14 mouse cellular contexts compared by ENCODE assay signal in the genomic region with DNA sequence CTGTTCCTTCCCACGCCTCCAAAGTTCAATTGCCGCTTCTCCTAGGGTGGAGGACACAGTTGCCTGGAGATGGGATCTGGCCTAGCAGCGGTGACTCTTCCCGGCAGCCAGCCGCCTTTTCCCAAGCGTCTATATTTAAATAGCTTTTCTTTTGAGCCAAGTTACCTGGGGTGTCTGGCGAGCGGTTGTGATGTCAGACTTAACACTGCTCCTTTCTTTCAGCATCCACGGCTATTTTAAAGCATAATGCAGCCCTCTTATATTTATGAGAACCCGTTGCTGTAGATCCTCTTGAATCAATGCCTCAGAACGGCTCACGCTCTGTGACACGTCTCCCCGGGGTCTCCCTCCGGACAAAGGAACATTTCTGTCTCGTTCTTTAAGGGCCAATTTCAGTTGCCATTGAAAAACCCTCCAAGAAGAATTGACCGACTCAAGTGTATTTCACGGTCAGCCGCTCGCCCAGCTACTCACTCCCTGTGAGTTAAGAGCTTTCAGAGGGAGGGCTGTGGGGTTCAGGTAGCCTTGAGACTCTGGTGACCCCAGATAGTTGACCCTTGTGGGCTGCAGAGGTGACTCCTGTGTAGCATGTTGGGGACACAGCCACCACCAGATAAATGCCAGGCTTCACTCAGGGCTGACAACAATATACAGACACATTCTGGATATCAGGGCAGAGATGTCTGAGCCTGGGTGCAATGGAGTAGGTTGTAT. TPM values are rescaled to one million over a fixed set of nuclear protein-coding genes. Genes with fewer than 3 reads are reported as not detected.
DNase-seq lines count a peak whose midpoint lies in the region; ATAC-seq lines count a peak whose summit lies in the region.
"Had no signal": no experiment of that assay in that cellular context is flagged by ENCODE, and none has a peak within 500 bp of the region (broad histone marks: within the 10 kb centered on the region; RNA-seq: fewer than 3 reads in every experiment).

No protein-coding gene starts in this region.

- no peak overlapping the region for H3K4me2 ChIP-seq in neural tube, embryonic 11.5 days (ENCODE audit: low read depth)
- peak overlapping the region; percentile 8; the same call in 1 of the 2 replicates for H3K4me2 ChIP-seq in hindbrain, embryonic 12.5 days (replicated peaks)
- H3K4me2 ChIP-seq in midbrain, embryonic 15.5 days = peak overlapping the region; percentile 21; the same call in 1 of the 2 replicates

- no peak overlapping the region for H3K4me3 ChIP-seq in neural tube, embryonic 11.5 days (ENCODE audit: low read depth, low read length)
- no peak overlapping the region for H3K4me3 ChIP-seq in hindbrain, embryonic 12.5 days
- no peak overlapping the region for H3K4me3 ChIP-seq in midbrain, embryonic 15.5 days
- H3K4me3 ChIP-seq: layer of hippocampus, adult 2 months had no signal

- DNase-seq in neural tube, embryonic 11.5 days (ENCODE audit: low spot score) = peak; percentile 64
- no peak for DNase-seq in neural tube, embryonic 10.5 days (ENCODE audit: extremely low spot score, low spot score)
- no peak for DNase-seq in urinary bladder, postnatal 14 days (ENCODE audit: low spot score)
- DNase-seq in lung, postnatal 14 days = no peak
- no peak for DNase-seq in gastrocnemius, postnatal 4 days (ENCODE audit: low spot score in 2 of 2)
- no peak for DNase-seq in heart, adult 9 months (ENCODE audit: low spot score in 2 of 2)
- DNase-seq: gastrocnemius, postnatal 25 days; liver, postnatal 0 days had no signal

- peak overlapping the region; percentile 47; the same call in 1 of the 2 replicates for H3K27ac ChIP-seq in neural tube, embryonic 11.5 days (ENCODE audit: low read depth, low read length)
- H3K27ac ChIP-seq in hindbrain, embryonic 12.5 days = peak overlapping the region; percentile 70
- H3K27ac ChIP-seq in midbrain, embryonic 15.5 days = no peak overlapping the region
- H3K27ac ChIP-seq: layer of hippocampus, adult 2 months had no signal

- no peaks in the 10 kb centered on the region for H3K9me3 ChIP-seq in neural tube, embryonic 11.5 days (ENCODE audit: control insufficient read depth, low read length)
- no peaks in the 10 kb centered on the region for H3K9me3 ChIP-seq in hindbrain, embryonic 12.5 days (replicated peaks)
- H3K9me3 ChIP-seq in midbrain, embryonic 15.5 days = no peaks in the 10 kb centered on the region

- 35% methylated on average over 20 of the region's 20 CpGs for WGBS in neural tube, embryonic 11.5 days
- 27% methylated on average over 20 of the region's 20 CpGs for WGBS in hindbrain, embryonic 12.5 days
- WGBS in midbrain, embryonic 15.5 days = 12% methylated on average over 20 of the region's 20 CpGs

- ATAC-seq in neural tube, embryonic 11.5 days (ENCODE audit: insufficient read depth, low FRiP score, low TSS enrichment) = peak; percentile 74
- ATAC-seq in hindbrain, embryonic 12.5 days (ENCODE audit: low FRiP score) = peak; percentile 68
- no peak; the same call in 1 of the 2 replicates for ATAC-seq in midbrain, embryonic 15.5 days (replicated peaks)
- ATAC-seq: intestine, postnatal 0 days; liver, postnatal 0 days had no signal

- no peaks in the 10 kb centered on the region for H3K27me3 ChIP-seq in neural tube, embryonic 11.5 days (ENCODE audit: control insufficient read depth, insufficient read depth, low read length)
- H3K27me3 ChIP-seq in hindbrain, embryonic 12.5 days = no peaks in the 10 kb centered on the region
- H3K27me3 ChIP-seq in midbrain, embryonic 15.5 days (replicated peaks) = peaks cover 7% of the 10 kb centered on the region; the same call in 1 of the 2 replicates

- H3K4me1 ChIP-seq in neural tube, embryonic 11.5 days (ENCODE audit: control insufficient read depth, insufficient read depth, low read length) = peaks cover 6% of the 10 kb centered on the region; the same call in 1 of the 2 replicates
- peaks cover 31% of the 10 kb centered on the region for H3K4me1 ChIP-seq in hindbrain, embryonic 12.5 days
- H3K4me1 ChIP-seq in midbrain, embryonic 15.5 days = peaks cover 30% of the 10 kb centered on the region; the same call in 1 of the 2 replicates

- no peaks in the 10 kb centered on the region for H3K36me3 ChIP-seq in neural tube, embryonic 11.5 days (ENCODE audit: control insufficient read depth, insufficient read depth, low read length)
- H3K36me3 ChIP-seq in hindbrain, embryonic 12.5 days = no peaks in the 10 kb centered on the region
- no peaks in the 10 kb centered on the region for H3K36me3 ChIP-seq in midbrain, embryonic 15.5 days (replicated peaks)

- H3K9ac ChIP-seq in neural tube, embryonic 11.5 days (ENCODE audit: low read length) = no peak overlapping the region
- no peak overlapping the region for H3K9ac ChIP-seq in hindbrain, embryonic 12.5 days
- H3K9ac ChIP-seq in midbrain, embryonic 15.5 days = no peak overlapping the region
- H3K9ac ChIP-seq: liver, postnatal 0 days had no signal

RNA-seq across cellular contexts. Expression of a gene that starts 8.3 kb away (rescaled TPM):
- polyA plus RNA-seq in neural tube, embryonic 11.5 days (2014; fragmentation: Nextera tagmentation; extraction: Ambion mirVana) = 1.8 and 2.8 TPM in 2 replicates
- polyA plus RNA-seq in hindbrain, embryonic 12.5 days (2016; fragmentation: Nextera tagmentation; extraction: Ambion mirVana) = 0.50 and 1.9 TPM in 2 replicates
- 0.22 and 0.23 TPM in 2 replicates for polyA plus RNA-seq in midbrain, embryonic 15.5 days (2015; fragmentation: Nextera tagmentation; extraction: Ambion mirVana)
- total RNA-seq in gastrocnemius, postnatal 4 days (2021) = 100 to 1,000 TPM; 398 to 455 TPM
- total RNA-seq: layer of hippocampus, adult 2 months; megakaryocyte progenitor cell, adult 5-6 weeks; MEL had no signal
